Comparison of ENCODE assay signal across 17 mouse cellular contexts in genomic region chr11:19849844-19850420, GRCm38 (mm10).
A peak's percentile ranks its signal among the peaks of the same experiment; 100 is the strongest.
DNase-seq lines count a peak whose midpoint lies in the region; ATAC-seq and TF ChIP-seq lines count a peak whose summit lies in the region.
"Had no signal": no experiment of that assay in that cellular context is flagged by ENCODE, and none has a peak within 500 bp of the region (broad histone marks: within the 10 kb centered on the region; RNA-seq: fewer than 3 reads in every experiment).

No protein-coding gene starts in this region.

- 86% methylated on average over 3 of the region's 3 CpGs for WGBS in heart, postnatal 0 days
- 75% methylated on average over 3 of the region's 3 CpGs for WGBS in midbrain, embryonic 10.5 days
- WGBS in midbrain, embryonic 14.5 days, result 79% methylated on average over 3 of the region's 3 CpGs
- 82% methylated on average over 3 of the region's 3 CpGs for WGBS in limb, embryonic 10.5 days
- WGBS in hindbrain, embryonic 13.5 days, result 77% methylated on average over 3 of the region's 3 CpGs
- WGBS in hindbrain, embryonic 12.5 days, result 58% methylated on average over 3 of the region's 3 CpGs

- H3K9me3 ChIP-seq in heart, postnatal 0 days (replicated peaks; ENCODE audit: control insufficient read depth, low read length), result no peaks in the 10 kb centered on the region
- no peaks in the 10 kb centered on the region for H3K9me3 ChIP-seq in midbrain, embryonic 10.5 days (replicated peaks)
- no peaks in the 10 kb centered on the region for H3K9me3 ChIP-seq in midbrain, embryonic 14.5 days (ENCODE audit: control insufficient read depth, low read length)
- H3K9me3 ChIP-seq in limb, embryonic 10.5 days (replicated peaks), result no peaks in the 10 kb centered on the region
- no peaks in the 10 kb centered on the region for H3K9me3 ChIP-seq in hindbrain, embryonic 13.5 days
- H3K9me3 ChIP-seq in hindbrain, embryonic 12.5 days (replicated peaks), result no peaks in the 10 kb centered on the region
- H3K9me3 ChIP-seq: forebrain, embryonic 15.5 days; liver, embryonic 15.5 days; midbrain, embryonic 13.5 days; neural tube, embryonic 13.5 days had no signal

- H3K4me2 ChIP-seq in heart, postnatal 0 days (ENCODE audit: low read depth, low read length), result no peak overlapping the region
- no peak overlapping the region for H3K4me2 ChIP-seq in midbrain, embryonic 14.5 days (ENCODE audit: low read length)
- H3K4me2 ChIP-seq in hindbrain, embryonic 13.5 days, result no peak overlapping the region
- H3K4me2 ChIP-seq in hindbrain, embryonic 12.5 days (replicated peaks), result no peak overlapping the region
- H3K4me2 ChIP-seq: forebrain, embryonic 15.5 days; liver, embryonic 15.5 days; midbrain, embryonic 13.5 days; neural tube, embryonic 13.5 days had no signal

- intact Hi-C loops in heart, postnatal 10 days (cut with DNase I), result no loop called here

- no peak for TF ChIP-seq EP300 in heart, postnatal 0 days (IDR thresholded peaks at IDR 0.05; ENCODE audit: low read depth)

- no peaks in the 10 kb centered on the region for H3K27me3 ChIP-seq in heart, postnatal 0 days (ENCODE audit: control insufficient read depth, insufficient read depth, low read length)
- no peaks in the 10 kb centered on the region for H3K27me3 ChIP-seq in midbrain, embryonic 10.5 days (ENCODE audit: low read depth, poor library complexity, severe bottlenecking)
- H3K27me3 ChIP-seq in midbrain, embryonic 14.5 days (ENCODE audit: control insufficient read depth, insufficient read depth, low read length), result no peaks in the 10 kb centered on the region
- no peaks in the 10 kb centered on the region for H3K27me3 ChIP-seq in limb, embryonic 10.5 days (ENCODE audit: low read depth, poor library complexity, severe bottlenecking)
- H3K27me3 ChIP-seq in hindbrain, embryonic 13.5 days, result no peaks in the 10 kb centered on the region
- no peaks in the 10 kb centered on the region for H3K27me3 ChIP-seq in hindbrain, embryonic 12.5 days
- H3K27me3 ChIP-seq: forebrain, embryonic 15.5 days; liver, embryonic 15.5 days; midbrain, embryonic 13.5 days; neural tube, embryonic 13.5 days had no signal

- no peak overlapping the region for H3K9ac ChIP-seq in heart, postnatal 0 days (replicated peaks; ENCODE audit: low read depth, low read length)
- H3K9ac ChIP-seq in midbrain, embryonic 14.5 days (replicated peaks; ENCODE audit: low read length), result no peak overlapping the region
- no peak overlapping the region for H3K9ac ChIP-seq in hindbrain, embryonic 13.5 days
- H3K9ac ChIP-seq in hindbrain, embryonic 12.5 days, result no peak overlapping the region
- H3K9ac ChIP-seq: forebrain, embryonic 15.5 days; liver, embryonic 15.5 days; midbrain, embryonic 13.5 days; neural tube, embryonic 13.5 days had no signal

- H3K4me3 ChIP-seq in heart, postnatal 0 days (ENCODE audit: low read depth, low read length), result no peak overlapping the region
- H3K4me3 ChIP-seq in midbrain, embryonic 10.5 days, result no peak overlapping the region
- no peak overlapping the region for H3K4me3 ChIP-seq in midbrain, embryonic 14.5 days (replicated peaks; ENCODE audit: low read depth, low read length)
- no peak overlapping the region for H3K4me3 ChIP-seq in limb, embryonic 10.5 days
- H3K4me3 ChIP-seq in hindbrain, embryonic 13.5 days, result no peak overlapping the region
- no peak overlapping the region for H3K4me3 ChIP-seq in hindbrain, embryonic 12.5 days
- H3K4me3 ChIP-seq: forebrain, embryonic 15.5 days; left cerebral cortex, adult 2 months; liver, embryonic 15.5 days; midbrain, embryonic 13.5 days; neural tube, embryonic 13.5 days had no signal

- no peak overlapping the region for H3K27ac ChIP-seq in heart, postnatal 0 days (ENCODE audit: low read depth)
- peak overlapping the region; percentile 61; the same call in 1 of the 2 replicates for H3K27ac ChIP-seq in midbrain, embryonic 10.5 days (replicated peaks)
- no peak overlapping the region for H3K27ac ChIP-seq in midbrain, embryonic 14.5 days (replicated peaks; ENCODE audit: low read depth, low read length)
- peak overlapping the region; percentile 64; the same call in 1 of the 2 replicates for H3K27ac ChIP-seq in limb, embryonic 10.5 days
- H3K27ac ChIP-seq in hindbrain, embryonic 13.5 days, result no peak overlapping the region
- H3K27ac ChIP-seq in hindbrain, embryonic 12.5 days, result no peak overlapping the region
- H3K27ac ChIP-seq: forebrain, embryonic 15.5 days; hindbrain, postnatal 0 days; left cerebral cortex, adult 2 months; midbrain, embryonic 13.5 days; neural tube, embryonic 13.5 days had no signal

- no peak for DNase-seq in heart, postnatal 0 days (ENCODE audit: low spot score)
- DNase-seq in heart, postnatal 10 days, result no peak
- DNase-seq in midbrain, embryonic 10.5 days (ENCODE audit: low spot score), result no peak
- DNase-seq in midbrain, embryonic 14.5 days, result no peak
- DNase-seq in limb, embryonic 10.5 days (ENCODE audit: low spot score), result no peak
- no peak for DNase-seq in embryo, embryonic 9.5 days (ENCODE audit: extremely low spot score)
- DNase-seq: B cell, adult 2 months; gastrocnemius, postnatal 36 days; retina, postnatal 1 day had no signal

- no peak for TF ChIP-seq CTCF in heart, postnatal 0 days (IDR thresholded peaks at IDR 0.05; ENCODE audit: low read depth)

- H3K36me3 ChIP-seq in heart, postnatal 0 days (replicated peaks; ENCODE audit: control insufficient read depth, insufficient read depth, low read length), result no peaks in the 10 kb centered on the region
- no peaks in the 10 kb centered on the region for H3K36me3 ChIP-seq in midbrain, embryonic 10.5 days
- no peaks in the 10 kb centered on the region for H3K36me3 ChIP-seq in midbrain, embryonic 14.5 days (ENCODE audit: control insufficient read depth, insufficient read depth, low read length)
- H3K36me3 ChIP-seq in limb, embryonic 10.5 days, result no peaks in the 10 kb centered on the region
- H3K36me3 ChIP-seq in hindbrain, embryonic 13.5 days, result no peaks in the 10 kb centered on the region
- H3K36me3 ChIP-seq in hindbrain, embryonic 12.5 days, result no peaks in the 10 kb centered on the region
- H3K36me3 ChIP-seq: forebrain, embryonic 15.5 days; liver, embryonic 15.5 days; midbrain, embryonic 13.5 days; neural tube, embryonic 13.5 days had no signal

- ATAC-seq in heart, postnatal 0 days (ENCODE audit: insufficient read depth, low read depth), result 0 out of 2 replicates have a peak, but pooled peaks have one; percentile 14
- ATAC-seq in midbrain, embryonic 14.5 days (ENCODE audit: low FRiP score, low TSS enrichment), result no peak
- no peak for ATAC-seq in hindbrain, embryonic 13.5 days (ENCODE audit: low FRiP score)
- no peak for ATAC-seq in hindbrain, embryonic 12.5 days (ENCODE audit: low FRiP score)
- ATAC-seq: forebrain, embryonic 15.5 days; hindbrain, postnatal 0 days had no signal

- H3K4me1 ChIP-seq in heart, postnatal 0 days (ENCODE audit: control insufficient read depth, insufficient read depth), result 0 out of 2 replicates have a peak, but pooled peaks cover 6% of the 10 kb centered on the region
- H3K4me1 ChIP-seq in midbrain, embryonic 10.5 days, result peaks cover 24% of the 10 kb centered on the region
- H3K4me1 ChIP-seq in midbrain, embryonic 14.5 days (ENCODE audit: control insufficient read depth, insufficient read depth, low read length), result no peaks in the 10 kb centered on the region
- peaks cover 24% of the 10 kb centered on the region for H3K4me1 ChIP-seq in limb, embryonic 10.5 days
- H3K4me1 ChIP-seq in hindbrain, embryonic 13.5 days (replicated peaks), result no peaks in the 10 kb centered on the region
- no peaks in the 10 kb centered on the region for H3K4me1 ChIP-seq in hindbrain, embryonic 12.5 days
- H3K4me1 ChIP-seq: forebrain, embryonic 15.5 days; midbrain, embryonic 13.5 days; neural tube, embryonic 13.5 days had no signal

Comparison
In these comparisons a context has a peak if more than half of its experiments do, and no peak if none do; other contexts are left out.
1. H3K27ac ChIP-seq: peak in midbrain, embryonic 10.5 days (single experiment) and limb, embryonic 10.5 days (single experiment); none in heart, postnatal 0 days (single experiment), midbrain, embryonic 14.5 days (single experiment), hindbrain, embryonic 13.5 days (single experiment) and hindbrain, embryonic 12.5 days (single experiment).